Mouse (Mus musculus) embryonic fibroblast, embryonic 13.5 days (primary cell): ENCODE data around the gene Itpr2.

Experiments used
- CTCF ChIP-seq: IDR thresholded peaks from 2 replicates; pipeline ENCODE4 v1.5.1; 2011; ENCODE audit warnings: mild to moderate bottlenecking, control low read depth, low read length, moderate library complexity, borderline replicate concordance; ENCODE audit not compliant: insufficient read depth
- POLR2A ChIP-seq: IDR thresholded peaks from 2 replicates; pipeline ENCODE4 v1.6.1; 2011; ENCODE audit warnings: low read depth, mild to moderate bottlenecking, control low read depth, low read length, moderate library complexity

DNA sequence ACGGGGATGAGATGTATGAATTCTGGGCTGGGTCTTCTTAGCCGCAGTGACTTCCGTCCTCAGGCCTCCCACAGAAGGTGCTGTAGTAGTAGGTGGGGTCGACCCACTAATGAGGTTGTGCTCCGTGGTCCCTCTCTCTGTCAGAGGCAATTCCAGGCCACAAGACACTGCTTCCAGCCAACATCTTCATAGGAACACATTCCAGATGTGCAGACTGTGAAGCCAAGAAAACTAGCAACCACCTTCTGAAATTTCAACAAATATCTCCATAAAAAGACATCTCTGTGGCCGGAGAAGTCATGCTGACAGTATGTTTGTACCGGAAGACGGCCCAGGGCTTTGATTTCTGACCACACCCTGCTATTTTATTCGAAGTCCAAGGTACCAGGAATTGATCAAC is 256.1 kb downstream of the Itpr2 start:
- TF ChIP-seq POLR2A, result no peak
- no peak for TF ChIP-seq CTCF
